Mouse (Mus musculus): ENCODE measurements around the gene Plxnc1. TPM values are rescaled to one million over a fixed set of nuclear protein-coding genes. Genes with fewer than 3 reads are reported as not detected.

Plxnc1 gene
- total RNA-seq, 2 experiments from 2014 or later = 48.8 to 50.3 TPM

GRCm38 (mm10) chr10:94771496-94771895 is 173.1 kb downstream of the Plxnc1 start:
- no peak for DNase-seq (ENCODE audit: low spot score in 2 of 2)

- DNase-seq (ENCODE audit: low spot score in 2 of 2) = no peak
Observed at GRCm38 (mm10) chr10:94747011-94747410, 197.6 kb downstream of the Plxnc1 start.

GRCm38 (mm10) chr10:94741459-94741858 is 203.2 kb downstream of the Plxnc1 start:
- DNase-seq (ENCODE audit: low spot score in 2 of 2) = no peak
